Mouse (Mus musculus) liver, adult 2 months (tissue): ENCODE data around the gene Fam8a1. TPM values are rescaled to one million over a fixed set of nuclear protein-coding genes. Genes with fewer than 3 reads are reported as not detected.

ENCODE experiments used
- DNase-seq: peaks from one replicate; pipeline ENCODE4 v3.0.0-alpha.2; 2011; ENCODE audit warnings: low read depth, low spot score; ENCODE audit errors: extremely low read depth
- H3K27ac ChIP-seq: fragments of 200-500 bp; replicated peaks from 2 replicates; pipeline ENCODE4 v1.5.1; 2012; ENCODE audit warnings: low read depth, mild to moderate bottlenecking, control low read depth, inconsistent platforms, low read length; ENCODE audit not compliant: insufficient read depth
- H3K27me3 ChIP-seq: fragments of 200-500 bp; 2 replicates; pipeline ENCODE4 v1.6.1; 2012; ENCODE audit warnings: mild to moderate bottlenecking, moderate library complexity, low read length, inconsistent platforms; ENCODE audit not compliant: control insufficient read depth, insufficient read depth
- H3K36me3 ChIP-seq: fragments of 200-500 bp; 2 replicates; pipeline ENCODE4 v1.6.1; 2012; ENCODE audit warnings: low read length, inconsistent platforms; ENCODE audit not compliant: control insufficient read depth, insufficient read depth
- H3K4me1 ChIP-seq: fragments of 200-500 bp; 2 replicates; pipeline ENCODE4 v1.6.1; 2011; ENCODE audit warnings: low read length; ENCODE audit not compliant: control insufficient read depth, insufficient read depth
- H3K4me3 ChIP-seq: fragments of 200-500 bp; 2 replicates; pipeline ENCODE4 v1.5.1; 2011; ENCODE audit warnings: low read depth, mild to moderate bottlenecking, control low read depth, low read length, moderate library complexity; ENCODE audit not compliant: insufficient read depth
- H3K79me2 ChIP-seq: fragments of 200-500 bp; 2 replicates; pipeline ENCODE4 v1.6.1; 2012; ENCODE audit warnings: inconsistent platforms, mild to moderate bottlenecking, low read length, moderate library complexity; ENCODE audit not compliant: control insufficient read depth, insufficient read depth
- H3K9ac ChIP-seq: fragments of 200-500 bp; 2 replicates; pipeline ENCODE4 v1.6.1; 2012; ENCODE audit warnings: low read depth, mild to moderate bottlenecking, control low read depth, inconsistent platforms, low read length
- CTCF ChIP-seq: fragments of 200-500 bp; IDR thresholded peaks from 2 replicates; pipeline ENCODE4 v1.5.1; 2011; ENCODE audit warnings: low read depth, low read length, control low read depth
- POLR2A ChIP-seq: fragments of 200-500 bp; IDR thresholded peaks from 2 replicates; pipeline ENCODE4 v1.6.1; 2011; ENCODE audit warnings: low read length, control low read depth; ENCODE audit not compliant: insufficient read depth; ENCODE audit errors: extremely low read depth
- WGBS: fragments of 180-500 bp; shearing (Covaris S2); methylation state at CpG from one replicate; pipeline ENCODE4 v1.1.7; 2018; 5-methylcytosine and 5-hydroxymethylcytosine counted together
- polyA plus RNA-seq: library from polyadenylated mRNA; depleted of rRNA; stranded (reverse); fragments of >200 nt; gene quantifications from 2 replicates; pipeline ENCODE4 v1.2.3, GENCODE M21; 2012; rRNA removed
- total RNA-seq: library from RNA; depleted of rRNA; stranded (reverse); fragments of >200 nt; gene quantifications from 2 replicates; pipeline ENCODE4 v1.2.3, GENCODE M21; 2014; rRNA removed

The Fam8a1 gene
- total and polyA plus RNA-seq, 2 experiments, result 16.5 to 38.7 TPM

DNA sequence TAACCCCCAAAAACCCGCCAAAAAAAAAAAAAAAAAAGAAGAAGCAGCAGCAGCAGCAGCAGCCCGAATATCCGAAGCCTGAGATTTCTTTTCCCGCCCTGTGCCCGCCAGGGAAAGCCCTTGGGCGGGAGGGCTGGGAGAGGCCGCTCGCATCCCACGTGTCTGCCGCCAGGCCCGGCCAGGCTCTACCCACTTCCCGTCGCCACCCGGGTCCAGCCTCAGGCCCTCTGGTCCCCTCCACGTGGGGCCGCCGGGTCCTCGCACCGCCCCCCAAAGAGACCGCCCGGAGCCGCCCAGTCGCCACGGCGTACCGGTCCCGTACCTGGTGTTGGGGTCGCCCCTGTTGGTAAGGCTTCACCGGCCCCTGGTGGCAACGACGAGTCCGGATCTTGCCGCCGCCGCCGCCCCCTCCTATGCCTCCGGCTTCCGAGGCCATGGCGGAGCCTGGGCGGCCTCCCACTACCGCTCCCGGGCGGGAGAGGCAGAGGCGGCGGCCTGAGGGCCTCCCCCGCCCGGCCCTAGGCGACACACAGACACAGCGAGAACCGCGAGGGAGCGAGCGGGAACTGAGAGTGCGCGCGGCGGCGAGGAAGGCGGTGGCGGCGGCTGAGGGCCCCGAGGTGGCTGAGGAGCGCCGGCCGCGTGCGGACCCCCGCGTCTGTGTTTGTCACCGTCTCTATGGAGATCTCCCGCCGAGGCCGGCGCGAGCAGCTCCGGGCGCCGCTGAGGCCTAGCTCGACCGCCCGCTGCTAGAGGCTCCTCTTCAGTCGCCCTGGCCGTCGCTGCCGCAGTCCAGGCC lies 57.9 kb downstream of the Fam8a1 start:
- H3K79me2 ChIP-seq, result peaks cover 11% of the 10 kb centered on the region; the same call in 1 of the 2 replicates
- peak overlapping the region; percentile 95 for H3K9ac ChIP-seq
- DNase-seq, result peak; percentile 51
- H3K27me3 ChIP-seq, result no peaks in the 10 kb centered on the region
- peak overlapping the region; percentile 82 for H3K27ac ChIP-seq
- H3K4me1 ChIP-seq, result peaks cover 11% of the 10 kb centered on the region
- TF ChIP-seq CTCF (no peak), POLR2A (no peak)
- no peaks in the 10 kb centered on the region for H3K36me3 ChIP-seq
- H3K4me3 ChIP-seq, result peak overlapping the region; percentile 95
- WGBS, result under 1% methylated on average over 84 of the region's 85 CpGs

Other genes starting within 250 kb of the Fam8a1 start
- 0.09 and 0.13 TPM in 2 replicates for gene Cap2, start 167.7 kb upstream of the Fam8a1 start, total RNA-seq
- gene Cap2, start 167.7 kb upstream of the Fam8a1 start, polyA plus RNA-seq, result 0.63 TPM in 1 of 2 replicates, not detected in the other
- 25.6 and 28.8 TPM in 2 replicates for gene Nup153, start 58.4 kb downstream of the Fam8a1 start, total RNA-seq
- gene Nup153, start 58.4 kb downstream of the Fam8a1 start, polyA plus RNA-seq, result 13.8 and 25.0 TPM in 2 replicates